Mouse (Mus musculus): ENCODE data around the gene Plcz1.

Plcz1 gene

DNA sequence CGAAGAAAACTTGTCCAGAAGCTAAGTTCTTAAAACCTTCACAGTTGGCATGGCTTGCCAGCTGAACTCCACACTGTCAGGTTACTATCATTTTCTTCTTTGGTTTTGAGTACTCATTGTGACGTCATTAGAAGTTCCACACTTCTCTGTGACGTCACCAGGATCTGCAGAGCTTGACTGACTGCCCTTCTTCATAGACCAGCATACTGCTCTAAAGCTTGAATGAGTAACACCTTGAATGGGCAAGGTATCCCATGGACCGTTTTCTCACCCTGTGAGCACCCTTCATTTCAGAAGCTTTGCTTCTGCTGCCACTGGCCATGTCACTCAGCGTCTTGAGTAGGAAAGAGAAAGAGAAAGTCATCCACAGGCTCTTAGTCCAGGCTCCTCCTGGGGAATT, at the start of gene Plcz1:
Plcz1 (minus strand) TSS at position 101 of the 400 bp plus-strand sequence.
- no peak for DNase-seq (ENCODE audit: low spot score in 2 of 2)

- DNase-seq (ENCODE audit: low spot score in 2 of 2): no peak
Observed at GRCm38 (mm10) chr6:140089855-140090254, 48.6 kb upstream of the Plcz1 start.

GRCm38 (mm10) chr6:140081739-140082138, 40.5 kb upstream of the Plcz1 start:
- DNase-seq (ENCODE audit: low spot score in 2 of 2): no peak

DNA sequence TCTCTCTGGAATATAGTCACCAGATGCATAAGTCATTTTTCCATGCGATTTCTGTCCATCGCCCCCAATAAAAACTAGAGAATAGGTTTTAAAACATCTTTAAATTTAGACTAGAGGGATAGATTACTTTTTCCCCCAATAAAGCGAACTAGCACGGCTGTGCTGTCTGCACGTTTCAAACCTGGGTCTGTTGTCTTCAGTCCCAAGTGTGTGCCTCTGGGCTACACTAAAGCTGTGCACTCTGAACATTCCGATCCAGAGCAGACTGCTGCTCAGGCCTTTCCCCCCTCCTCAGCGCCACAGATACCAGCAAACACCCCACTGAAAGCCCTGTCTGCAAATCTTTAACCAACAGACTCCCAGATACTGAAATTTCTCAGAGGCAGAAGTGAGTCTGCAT, 39.7 kb upstream of the Plcz1 start:
- no peak for DNase-seq (ENCODE audit: low spot score in 2 of 2)

GRCm38 (mm10) chr6:140069177-140069576, 27.9 kb upstream of the Plcz1 start:
- DNase-seq (ENCODE audit: low spot score in 2 of 2): no peak

GRCm38 (mm10) chr6:140054271-140054928, 13.1 kb upstream of the Plcz1 start:
- DNase-seq (ENCODE audit: low spot score in 2 of 2): peak; percentile 38 to 44

GRCm38 (mm10) chr6:140051476-140051875, 10.2 kb upstream of the Plcz1 start:
- DNase-seq (ENCODE audit: low spot score in 2 of 2): no peak

DNA sequence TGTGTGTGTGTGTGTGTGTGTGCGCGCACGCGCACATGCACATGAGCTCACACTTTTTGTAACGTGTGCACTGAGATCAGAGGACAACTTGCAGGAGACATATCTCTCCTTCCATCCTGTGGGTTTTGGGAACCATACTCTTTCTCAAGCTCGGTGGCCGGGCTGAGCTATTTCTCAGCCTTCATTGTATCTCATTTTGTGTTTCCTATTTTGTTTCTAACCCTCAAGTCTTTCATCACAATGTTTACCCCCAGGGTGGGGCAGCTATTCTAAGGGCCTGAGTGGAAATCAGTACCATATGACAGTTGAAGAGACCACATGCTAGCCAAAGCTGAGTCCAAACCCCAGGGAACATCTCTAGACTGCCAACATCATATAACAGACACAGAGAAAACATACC, 305 bp downstream of the Plcz1 start, which contains the start of gene Capza3:
Capza3 (plus strand) TSS at position 301 of the 400 bp plus-strand sequence.
- no peak for DNase-seq (ENCODE audit: low spot score in 2 of 2)

DNA sequence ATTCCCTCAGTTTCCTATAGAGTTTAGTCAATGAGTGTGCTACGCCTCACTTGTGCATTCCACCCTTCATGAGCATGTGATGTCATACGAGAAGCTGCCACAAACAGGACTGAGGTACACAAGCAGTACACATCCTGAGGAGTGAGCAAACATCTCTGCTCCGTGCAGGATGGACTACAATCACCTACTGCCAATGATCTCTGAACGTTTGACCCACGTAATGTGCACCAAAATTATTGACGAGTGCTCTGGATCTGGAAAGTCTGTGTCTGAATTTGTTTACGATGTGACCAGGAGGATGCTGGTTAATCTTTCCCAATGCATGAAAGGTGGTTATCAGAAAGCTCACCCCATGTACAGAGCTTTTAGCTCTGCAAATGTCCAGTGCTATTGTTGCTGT, 16.9 kb downstream of the Plcz1 start:
- no peak for DNase-seq (ENCODE audit: low spot score in 2 of 2)

DNA sequence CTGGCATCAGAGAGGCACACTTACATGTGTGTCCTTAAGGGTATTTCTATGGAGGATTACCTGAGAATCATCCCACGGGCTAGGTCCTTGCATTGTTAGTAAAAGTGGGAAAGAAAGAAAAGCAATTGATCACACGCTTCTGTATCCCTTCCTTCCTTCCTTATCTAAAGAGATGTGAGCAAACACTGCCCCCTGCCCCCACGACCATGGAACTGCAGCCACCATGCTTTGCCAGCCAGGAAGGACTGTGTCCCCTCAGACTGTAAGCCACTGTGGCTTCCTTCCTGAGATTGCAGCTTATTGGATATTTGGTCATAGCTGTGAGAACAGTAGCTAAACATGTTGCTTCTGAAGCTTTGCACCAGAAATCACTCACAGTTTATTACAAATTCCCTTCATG, 36.1 kb downstream of the Plcz1 start:
- DNase-seq (ENCODE audit: low spot score in 2 of 2): no peak

- no peak for DNase-seq (ENCODE audit: low spot score in 2 of 2)
Observed at GRCm38 (mm10) chr6:139989597-139989996, 51.7 kb downstream of the Plcz1 start.

GRCm38 (mm10) chr6:139989075-139989474, 52.2 kb downstream of the Plcz1 start:
- no peak for DNase-seq (ENCODE audit: low spot score in 2 of 2)

- DNase-seq (ENCODE audit: low spot score in 2 of 2): no peak
Observed at GRCm38 (mm10) chr6:139986564-139986963, 54.7 kb downstream of the Plcz1 start.

- DNase-seq (ENCODE audit: low spot score in 2 of 2): no peak
Observed at GRCm38 (mm10) chr6:139984069-139984468, 57.2 kb downstream of the Plcz1 start.

DNA sequence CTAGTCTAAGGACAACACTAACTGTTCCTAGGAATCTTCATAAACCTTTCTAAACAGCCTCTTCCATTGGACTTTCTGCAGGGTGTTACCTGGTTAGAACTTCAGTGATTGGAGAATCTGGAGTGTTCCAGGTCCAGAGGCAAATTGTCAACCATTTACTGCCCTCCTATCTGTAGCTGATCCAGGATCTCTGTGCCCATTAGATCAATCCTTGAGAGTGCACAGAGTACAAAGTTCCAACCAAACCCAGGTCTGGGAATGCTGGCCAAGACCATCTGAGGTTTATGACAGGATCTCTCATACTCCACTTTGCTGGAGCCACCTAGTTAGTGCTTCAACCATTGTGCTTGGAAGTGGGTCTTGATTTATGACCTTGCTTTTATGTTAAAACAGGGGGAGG, 60.2 kb downstream of the Plcz1 start:
- DNase-seq (ENCODE audit: low spot score in 2 of 2): no peak

DNA sequence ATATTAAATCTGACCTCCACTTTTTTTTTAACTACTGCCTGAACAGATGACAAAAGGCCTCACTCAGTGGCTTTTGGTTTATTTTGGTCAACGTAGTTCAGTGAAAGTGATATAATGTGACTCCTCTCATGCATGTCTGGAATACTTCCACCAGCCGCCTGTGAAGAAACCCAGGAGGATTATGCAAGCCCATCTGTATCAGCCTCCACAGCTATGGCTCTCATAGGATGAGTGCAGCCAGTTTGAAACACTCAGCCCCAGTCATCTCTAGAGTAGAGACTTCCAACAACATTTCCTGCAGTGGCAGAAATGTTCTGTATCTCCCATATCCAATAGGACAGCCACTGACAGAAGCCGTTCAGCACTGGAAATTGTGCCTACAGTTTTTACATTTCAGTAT, 63.1 kb downstream of the Plcz1 start:
- no peak for DNase-seq (ENCODE audit: low spot score in 2 of 2)

- DNase-seq (ENCODE audit: low spot score in 2 of 2): no peak
Observed at GRCm38 (mm10) chr6:139974668-139975067, 66.6 kb downstream of the Plcz1 start.

- no peak for DNase-seq (ENCODE audit: low spot score in 2 of 2)
Observed at GRCm38 (mm10) chr6:139971608-139972298, 69.5 kb downstream of the Plcz1 start.

- DNase-seq (ENCODE audit: low spot score in 2 of 2): peak; percentile 55 to 78
Observed at GRCm38 (mm10) chr6:139966684-139967083, 74.6 kb downstream of the Plcz1 start.

DNA sequence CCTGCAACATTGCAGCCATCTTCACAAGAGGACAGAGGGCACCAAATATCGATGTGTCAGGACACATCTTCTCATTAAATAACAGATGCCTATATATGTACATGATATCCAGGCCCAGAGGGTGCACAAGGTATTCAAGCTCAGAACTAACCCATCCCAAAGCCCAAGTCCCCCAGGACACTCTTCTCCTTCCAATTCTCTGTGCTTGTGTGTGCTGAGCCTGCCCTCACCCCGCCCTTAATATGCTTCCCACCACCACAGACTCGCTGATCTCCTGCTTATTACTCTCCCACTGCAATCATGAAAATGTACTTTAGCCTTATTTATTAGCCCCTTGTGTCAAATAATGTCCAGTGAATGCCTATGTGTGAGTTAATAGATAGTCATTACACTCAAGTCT, 76.4 kb downstream of the Plcz1 start:
- DNase-seq (ENCODE audit: low spot score in 2 of 2): no peak

DNA sequence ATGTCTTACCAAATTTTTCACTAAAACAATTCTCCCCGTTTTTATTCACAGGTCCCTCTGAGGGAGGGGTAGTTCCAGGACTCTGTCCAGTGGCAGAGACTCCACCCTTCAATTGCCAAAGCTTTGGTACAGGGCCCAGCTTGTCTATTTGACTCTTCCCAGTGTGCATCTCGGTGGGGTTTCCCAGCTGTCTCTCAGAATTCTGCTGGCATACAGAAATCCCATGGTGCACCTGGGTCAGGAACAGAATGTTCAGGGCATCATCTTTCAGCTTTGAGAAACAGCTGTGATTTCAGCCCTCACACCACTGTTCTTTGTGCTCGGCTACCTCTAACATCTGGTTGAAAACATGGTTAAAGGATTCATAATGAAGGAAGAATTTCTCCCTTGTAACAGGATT, 77.5 kb downstream of the Plcz1 start:
- peak in 1 of 2 experiments; percentile 11 for DNase-seq (ENCODE audit: low spot score in 2 of 2)

- peak; percentile 44 to 58 for DNase-seq (ENCODE audit: low spot score in 2 of 2)
Observed at GRCm38 (mm10) chr6:139957531-139958241, 83.6 kb downstream of the Plcz1 start.

GRCm38 (mm10) chr6:139953596-139953995, 87.7 kb downstream of the Plcz1 start:
- no peak for DNase-seq (ENCODE audit: low spot score in 2 of 2)
